Mouse (Mus musculus) heart, embryonic 14.5 days (tissue): ENCODE data around the gene Iqcf1. TPM values are rescaled to one million over a fixed set of nuclear protein-coding genes. Genes with fewer than 3 reads are reported as not detected.

ENCODE experiments used
- ATAC-seq: fragments of 200-750 bp; cut with Nextera tagmentation; 2 replicates; pipeline ENCODE4 v1.8.0; 2017; ENCODE audit warnings: low read depth, moderate TSS enrichment; ENCODE audit not compliant: insufficient number of reproducible peaks, insufficient read depth, low FRiP score
- H3K27ac ChIP-seq, 2 experiments: fragments of 200-500 bp in 1 of 2; fragments of 300-500 bp in 1 of 2; sonication (generic) in 1 of 2; replicated peaks in 1 of 2; 2 replicates each; pipeline ENCODE4 v1.5.1; 2012 to 2014; ENCODE audit warnings: low read depth in 2 of 2, low read length in 2 of 2, control low read depth in 1 of 2, mild to moderate bottlenecking in 1 of 2, mixed read lengths in 1 of 2; ENCODE audit not compliant: control insufficient read depth in 1 of 2, insufficient read depth in 1 of 2
- H3K27me3 ChIP-seq: fragments of 300-500 bp; sonication (generic); 2 replicates; pipeline ENCODE4 v1.6.1; 2014; ENCODE audit warnings: mild to moderate bottlenecking, low read length, control low read depth; ENCODE audit not compliant: control insufficient read depth, insufficient read depth
- H3K36me3 ChIP-seq: fragments of 300-500 bp; sonication (generic); 2 replicates; pipeline ENCODE4 v1.6.1; 2014; ENCODE audit warnings: mild to moderate bottlenecking, control low read depth, low read length, mixed read lengths; ENCODE audit not compliant: control insufficient read depth, insufficient read depth
- H3K4me1 ChIP-seq, 2 experiments: fragments of 200-500 bp in 1 of 2; fragments of 300-500 bp in 1 of 2; sonication (generic) in 1 of 2; 2 replicates each; pipeline ENCODE4 v1.6.1; 2012 to 2014; ENCODE audit warnings: low read length in 2 of 2, control low read depth in 1 of 2, mixed read lengths in 1 of 2; ENCODE audit not compliant: control insufficient read depth in 2 of 2, insufficient read depth in 2 of 2
- H3K4me2 ChIP-seq: fragments of 300-500 bp; sonication (generic); 2 replicates; pipeline ENCODE4 v1.6.1; 2014; ENCODE audit warnings: mild to moderate bottlenecking, low read length
- H3K4me3 ChIP-seq, 2 experiments: fragments of 200-500 bp in 1 of 2; fragments of 300-500 bp in 1 of 2; sonication (generic) in 1 of 2; 2 replicates each; pipeline ENCODE4 v1.5.1; 2012 to 2014; ENCODE audit warnings: low read length in 2 of 2, mild to moderate bottlenecking in 2 of 2, control low read depth in 1 of 2, low read depth in 1 of 2, moderate library complexity in 1 of 2; ENCODE audit not compliant: control insufficient read depth in 1 of 2, insufficient read depth in 1 of 2
- H3K9ac ChIP-seq: fragments of 300-500 bp; sonication (generic); 2 replicates; pipeline ENCODE4 v1.6.1; 2014; ENCODE audit warnings: mild to moderate bottlenecking, low read length
- H3K9me3 ChIP-seq: fragments of 300-500 bp; sonication (generic); 2 replicates; pipeline ENCODE4 v1.6.1; 2016; ENCODE audit warnings: low read length, control low read depth; ENCODE audit not compliant: control insufficient read depth
- WGBS: fragments of 180-500 bp; shearing (Covaris S2); extraction: QIAGEN DNeasy Blood & Tissue Kit; methylation state at CpG from one replicate; pipeline ENCODE4 v1.1.7; 2014; 5-methylcytosine and 5-hydroxymethylcytosine counted together
- polyA plus RNA-seq: library from polyadenylated mRNA; unstranded; fragments of >200 nt; fragmentation: Nextera tagmentation; extraction: Ambion mirVana; gene quantifications from 2 replicates; pipeline ENCODE4 v1.2.1, GENCODE M21; 2014

The Iqcf1 gene
- polyA plus RNA-seq, 1 experiment from 2014 or later, result not detected

GRCm38 (mm10) chr9:106454071-106454761 lies 45.6 kb upstream of the Iqcf1 start:
- H3K27me3 ChIP-seq, result no peaks in the 10 kb centered on the region
- no peaks in the 10 kb centered on the region for H3K9me3 ChIP-seq
- WGBS, result 3% methylated on average over 13 of the region's 20 CpGs
- ATAC-seq, result peak; percentile 10; the same call in 1 of the 2 replicates
- H3K9ac ChIP-seq, result peak overlapping the region; percentile 86
- H3K36me3 ChIP-seq, result 0 out of 2 replicates have a peak, but pooled peaks cover 6% of the 10 kb centered on the region
- H3K27ac ChIP-seq, result peak overlapping the region; percentile 83 to 91
- peak overlapping the region; percentile 77 to 79 for H3K4me3 ChIP-seq
- H3K4me1 ChIP-seq, result peaks cover 47 to 67% of the 10 kb centered on the region in 2 experiments
- H3K4me2 ChIP-seq, result peak overlapping the region; percentile 94

GRCm38 (mm10) chr9:106454888-106455681 lies 44.7 kb upstream of the Iqcf1 start:
- peak overlapping the region; percentile 83 to 91 for H3K27ac ChIP-seq
- no peaks in the 10 kb centered on the region for H3K27me3 ChIP-seq
- peaks cover 47 to 65% of the 10 kb centered on the region in 2 experiments for H3K4me1 ChIP-seq
- peak overlapping the region; percentile 77 to 79 for H3K4me3 ChIP-seq
- 3% methylated on average over 17 of the region's 17 CpGs for WGBS
- H3K9ac ChIP-seq, result peak overlapping the region; percentile 86
- ATAC-seq, result no peak
- H3K4me2 ChIP-seq, result peak overlapping the region; percentile 94
- H3K9me3 ChIP-seq, result no peaks in the 10 kb centered on the region
- H3K36me3 ChIP-seq, result peaks cover 12% of the 10 kb centered on the region; the same call in 1 of the 2 replicates

GRCm38 (mm10) chr9:106456325-106457162 lies 43.2 kb upstream of the Iqcf1 start:
- Histone ChIP-seq H3K9me3 (no peaks in the 10 kb centered on the region), H3K27me3 (no peaks in the 10 kb centered on the region), H3K9ac (peak overlapping the region; percentile 86), H3K4me1 (peaks cover 42 to 51% of the 10 kb centered on the region in 2 experiments), H3K4me3 (no peak overlapping the region), H3K36me3 (peaks cover 25% of the 10 kb centered on the region), H3K4me2 (peak overlapping the region; percentile 94), H3K27ac (peak overlapping the region in 1 of 2 experiments; percentile 73; a peak in 3 of 4 replicates)
- no peak for ATAC-seq
- 42% methylated on average over 15 of the region's 15 CpGs for WGBS

- no peak for ATAC-seq
- no peaks in the 10 kb centered on the region for H3K27me3 ChIP-seq
- no peak overlapping the region for H3K4me3 ChIP-seq
- H3K36me3 ChIP-seq, result peaks cover 31% of the 10 kb centered on the region
- H3K9ac ChIP-seq, result peak overlapping the region; percentile 86
- no peaks in the 10 kb centered on the region for H3K9me3 ChIP-seq
- 48% methylated on average over 9 of the region's 9 CpGs for WGBS
- H3K27ac ChIP-seq, result peak overlapping the region; percentile 9 to 73; a peak in 3 of 4 replicates
- H3K4me2 ChIP-seq, result peak overlapping the region; percentile 94
- peaks cover 42 to 51% of the 10 kb centered on the region in 2 experiments for H3K4me1 ChIP-seq
Observed at GRCm38 (mm10) chr9:106457163-106457559, 42.6 kb upstream of the Iqcf1 start.

- peak overlapping the region in 1 of 2 experiments; percentile 73; a peak in 2 of 4 replicates for H3K27ac ChIP-seq
- H3K4me1 ChIP-seq, result peaks cover 39 to 45% of the 10 kb centered on the region in 2 experiments
- no peaks in the 10 kb centered on the region for H3K9me3 ChIP-seq
- no peaks in the 10 kb centered on the region for H3K27me3 ChIP-seq
- H3K4me3 ChIP-seq, result no peak overlapping the region
- no peak for ATAC-seq
- H3K4me2 ChIP-seq, result no peak overlapping the region
- no peak overlapping the region for H3K9ac ChIP-seq
- peaks cover 37% of the 10 kb centered on the region for H3K36me3 ChIP-seq
- 61% methylated on average over 5 of the region's 5 CpGs for WGBS
Observed at GRCm38 (mm10) chr9:106457920-106458319, 41.8 kb upstream of the Iqcf1 start.

GRCm38 (mm10) chr9:106459946-106460345 lies 39.8 kb upstream of the Iqcf1 start:
- Histone ChIP-seq H3K4me2 (no peak overlapping the region), H3K9ac (no peak overlapping the region), H3K27me3 (no peaks in the 10 kb centered on the region), H3K27ac (no peak overlapping the region), H3K9me3 (no peaks in the 10 kb centered on the region), H3K4me1 (peaks cover 33 to 41% of the 10 kb centered on the region in 2 experiments), H3K4me3 (no peak overlapping the region), H3K36me3 (peaks cover 51% of the 10 kb centered on the region)
- 80% methylated on average over 12 of the region's 15 CpGs for WGBS
- no peak for ATAC-seq
